21 mouse cellular contexts compared by ENCODE assay signal in the genomic region with DNA sequence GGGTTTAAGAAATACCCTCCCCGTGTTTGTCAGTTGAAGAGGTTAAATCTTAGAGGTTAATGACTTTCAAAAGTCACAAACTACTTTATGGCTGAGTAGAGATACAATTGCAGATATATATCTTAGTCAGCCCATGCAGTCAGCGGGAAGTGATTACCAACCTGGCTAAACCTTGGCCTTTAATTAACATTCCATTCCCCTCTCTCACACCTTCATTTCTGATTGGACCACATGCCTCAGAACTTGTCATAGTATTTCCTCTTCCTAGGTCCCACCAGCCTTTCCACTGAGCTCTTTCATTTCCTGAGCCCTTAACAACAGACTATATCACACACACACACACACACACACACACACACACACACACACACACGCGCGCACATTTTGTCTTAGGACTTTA.
"Had no signal": no experiment of that assay in that cellular context is flagged by ENCODE, and none has a peak within 500 bp of the region (broad histone marks: within the 10 kb centered on the region; RNA-seq: fewer than 3 reads in every experiment).

No protein-coding gene starts in this region.

- H3K4me2 ChIP-seq: lung, embryonic 15.5 days; midbrain, embryonic 11.5 days; midbrain, embryonic 13.5 days; midbrain, embryonic 15.5 days; neural tube, embryonic 12.5 days; stomach, embryonic 15.5 days had no signal

- H3K27me3 ChIP-seq: lung, embryonic 15.5 days; midbrain, embryonic 13.5 days; midbrain, embryonic 15.5 days; neural tube, embryonic 12.5 days; stomach, embryonic 15.5 days had no signal

- H3K4me1 ChIP-seq: neural tube, embryonic 12.5 days had no signal

- DNase-seq: liver, postnatal 0 days; lung, adult 2 months; lung, postnatal 14 days; lung, postnatal 36 days; retina, postnatal 1 day; right cerebral cortex, adult 18-20 months; right cerebral cortex, postnatal 25 days; right cerebral cortex, postnatal 4 days; thymus, adult 18-20 months; thymus, postnatal 14 days; thymus, postnatal 36 days had no signal

- H3K9me3 ChIP-seq: lung, embryonic 15.5 days; midbrain, embryonic 15.5 days; stomach, embryonic 15.5 days had no signal

- ATAC-seq: liver, postnatal 0 days; lung, postnatal 0 days; midbrain, embryonic 13.5 days; midbrain, embryonic 15.5 days had no signal

- H3K36me3 ChIP-seq: lung, embryonic 15.5 days; midbrain, embryonic 13.5 days; midbrain, embryonic 15.5 days; neural tube, embryonic 12.5 days; stomach, embryonic 15.5 days had no signal

- H3K27ac ChIP-seq: lung, embryonic 15.5 days; macrophage; midbrain, embryonic 13.5 days; midbrain, embryonic 15.5 days; neural tube, embryonic 12.5 days; stomach, embryonic 15.5 days; stomach, postnatal 0 days had no signal

- H3K9ac ChIP-seq: liver, postnatal 0 days; lung, embryonic 15.5 days; midbrain, embryonic 13.5 days; midbrain, embryonic 15.5 days; neural tube, embryonic 12.5 days; stomach, embryonic 15.5 days had no signal

- H3K4me3 ChIP-seq: lung, embryonic 15.5 days; megakaryocyte, embryonic 14.5 days; midbrain, embryonic 13.5 days; midbrain, embryonic 15.5 days; neural tube, embryonic 12.5 days; stomach, embryonic 15.5 days had no signal
